Mouse (Mus musculus): ENCODE data around the gene Stk24. TPM values are rescaled to one million over a fixed set of nuclear protein-coding genes. Genes with fewer than 3 reads are reported as not detected.

The Stk24 gene
- polyA plus RNA-seq, 1 experiment from 2014 or later, result 23.3 TPM

- 91% methylated on average over 4 of the region's 4 CpGs for WGBS
- Histone ChIP-seq H3K4me2 (ENCODE audit: low read length) (no peak overlapping the region), H3K4me3 (replicated peaks; ENCODE audit: low read depth, low read length) (no peak overlapping the region), H3K9ac (replicated peaks; ENCODE audit: low read length) (no peak overlapping the region), H3K4me1 (ENCODE audit: control insufficient read depth, insufficient read depth, low read length) (no peaks in the 10 kb centered on the region), H3K27me3 (ENCODE audit: control insufficient read depth, insufficient read depth, low read length) (no peaks in the 10 kb centered on the region), H3K27ac (replicated peaks; ENCODE audit: low read depth, low read length) (no peak overlapping the region), H3K9me3 (ENCODE audit: control insufficient read depth, low read length) (no peaks in the 10 kb centered on the region), H3K36me3 (ENCODE audit: control insufficient read depth, insufficient read depth, low read length) (no peaks in the 10 kb centered on the region)
- no peak for DNase-seq
- ATAC-seq (ENCODE audit: low FRiP score, low TSS enrichment), result no peak
Observed at GRCm38 (mm10) chr14:121395125-121395524, 15.3 kb upstream of the Stk24 start.

DNA sequence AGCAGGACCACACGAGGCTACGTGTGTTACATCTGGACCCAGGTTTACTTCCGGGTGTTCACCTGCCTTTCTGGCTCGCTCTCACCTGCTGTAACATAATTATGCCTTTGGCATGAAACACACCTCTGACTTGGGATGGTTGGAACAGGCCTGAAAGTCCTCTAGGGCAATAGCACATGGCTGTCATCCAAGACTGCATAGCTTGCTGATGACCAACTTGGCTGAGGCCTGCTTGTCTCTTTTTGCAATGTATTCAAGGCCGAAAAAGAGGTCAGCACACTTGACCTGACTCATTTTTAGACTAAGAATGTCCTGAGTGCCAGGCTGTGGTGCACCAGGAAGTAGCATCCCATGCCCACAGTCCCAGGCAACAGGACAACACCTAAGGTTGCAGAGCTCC lies 12.1 kb upstream of the Stk24 start:
- ATAC-seq (ENCODE audit: low FRiP score, low TSS enrichment) (no peak), DNase-seq (no peak)
- 89% methylated on average over 5 of the region's 5 CpGs for WGBS

GRCm38 (mm10) chr14:121387760-121388159 lies 7.9 kb upstream of the Stk24 start:
- Histone ChIP-seq H3K9ac (replicated peaks; ENCODE audit: low read length) (no peak overlapping the region), H3K4me3 (replicated peaks; ENCODE audit: low read depth, low read length) (no peak overlapping the region), H3K27me3 (ENCODE audit: control insufficient read depth, insufficient read depth, low read length) (no peaks in the 10 kb centered on the region), H3K4me2 (ENCODE audit: low read length) (no peak overlapping the region), H3K36me3 (ENCODE audit: control insufficient read depth, insufficient read depth, low read length) (no peaks in the 10 kb centered on the region), H3K4me1 (ENCODE audit: control insufficient read depth, insufficient read depth, low read length) (no peaks in the 10 kb centered on the region), H3K27ac (replicated peaks; ENCODE audit: low read depth, low read length) (no peak overlapping the region), H3K9me3 (ENCODE audit: control insufficient read depth, low read length) (no peaks in the 10 kb centered on the region)
- 12% methylated on average over 1 of the region's 1 CpGs for WGBS
- ATAC-seq (ENCODE audit: low FRiP score, low TSS enrichment) (no peak), DNase-seq (no peak)

More for the DNA sequence above, 12.1 kb upstream of the Stk24 start:
- H3K4me1 ChIP-seq (ENCODE audit: control insufficient read depth, insufficient read depth, low read length), result no peaks in the 10 kb centered on the region
- no peak overlapping the region for H3K27ac ChIP-seq (replicated peaks; ENCODE audit: low read depth, low read length)
- H3K27me3 ChIP-seq (ENCODE audit: control insufficient read depth, insufficient read depth, low read length), result no peaks in the 10 kb centered on the region
- H3K9me3 ChIP-seq (ENCODE audit: control insufficient read depth, low read length), result no peaks in the 10 kb centered on the region
- H3K9ac ChIP-seq (replicated peaks; ENCODE audit: low read length), result no peak overlapping the region
- no peak overlapping the region for H3K4me2 ChIP-seq (ENCODE audit: low read length)
- no peak overlapping the region for H3K4me3 ChIP-seq (replicated peaks; ENCODE audit: low read depth, low read length)
- H3K36me3 ChIP-seq (ENCODE audit: control insufficient read depth, insufficient read depth, low read length), result no peaks in the 10 kb centered on the region

GRCm38 (mm10) chr14:121385440-121385839 lies 5.6 kb upstream of the Stk24 start:
- H3K36me3 ChIP-seq (ENCODE audit: control insufficient read depth, insufficient read depth, low read length), result no peaks in the 10 kb centered on the region
- no peaks in the 10 kb centered on the region for H3K4me1 ChIP-seq (ENCODE audit: control insufficient read depth, insufficient read depth, low read length)
- ATAC-seq (ENCODE audit: low FRiP score, low TSS enrichment) (no peak), DNase-seq (no peak)
- 94% methylated on average over 8 of the region's 8 CpGs for WGBS
- H3K4me3 ChIP-seq (replicated peaks; ENCODE audit: low read depth, low read length), result no peak overlapping the region
- no peak overlapping the region for H3K4me2 ChIP-seq (ENCODE audit: low read length)
- no peak overlapping the region for H3K9ac ChIP-seq (replicated peaks; ENCODE audit: low read length)
- H3K9me3 ChIP-seq (ENCODE audit: control insufficient read depth, low read length), result no peaks in the 10 kb centered on the region
- no peak overlapping the region for H3K27ac ChIP-seq (replicated peaks; ENCODE audit: low read depth, low read length)
- no peaks in the 10 kb centered on the region for H3K27me3 ChIP-seq (ENCODE audit: control insufficient read depth, insufficient read depth, low read length)

GRCm38 (mm10) chr14:121383801-121384200 lies 4.0 kb upstream of the Stk24 start:
- Histone ChIP-seq H3K27ac (replicated peaks; ENCODE audit: low read depth, low read length) (no peak overlapping the region), H3K36me3 (ENCODE audit: control insufficient read depth, insufficient read depth, low read length) (no peaks in the 10 kb centered on the region), H3K9ac (replicated peaks; ENCODE audit: low read length) (no peak overlapping the region), H3K4me1 (ENCODE audit: control insufficient read depth, insufficient read depth, low read length) (peaks cover 5% of the 10 kb centered on the region; the same call in 1 of the 2 replicates), H3K27me3 (ENCODE audit: control insufficient read depth, insufficient read depth, low read length) (no peaks in the 10 kb centered on the region), H3K4me3 (replicated peaks; ENCODE audit: low read depth, low read length) (no peak overlapping the region), H3K4me2 (ENCODE audit: low read length) (no peak overlapping the region), H3K9me3 (ENCODE audit: control insufficient read depth, low read length) (no peaks in the 10 kb centered on the region)
- no peak for ATAC-seq (ENCODE audit: low FRiP score, low TSS enrichment)
- 21% methylated on average over 3 of the region's 3 CpGs for WGBS
- DNase-seq, result peak; percentile 33

DNA sequence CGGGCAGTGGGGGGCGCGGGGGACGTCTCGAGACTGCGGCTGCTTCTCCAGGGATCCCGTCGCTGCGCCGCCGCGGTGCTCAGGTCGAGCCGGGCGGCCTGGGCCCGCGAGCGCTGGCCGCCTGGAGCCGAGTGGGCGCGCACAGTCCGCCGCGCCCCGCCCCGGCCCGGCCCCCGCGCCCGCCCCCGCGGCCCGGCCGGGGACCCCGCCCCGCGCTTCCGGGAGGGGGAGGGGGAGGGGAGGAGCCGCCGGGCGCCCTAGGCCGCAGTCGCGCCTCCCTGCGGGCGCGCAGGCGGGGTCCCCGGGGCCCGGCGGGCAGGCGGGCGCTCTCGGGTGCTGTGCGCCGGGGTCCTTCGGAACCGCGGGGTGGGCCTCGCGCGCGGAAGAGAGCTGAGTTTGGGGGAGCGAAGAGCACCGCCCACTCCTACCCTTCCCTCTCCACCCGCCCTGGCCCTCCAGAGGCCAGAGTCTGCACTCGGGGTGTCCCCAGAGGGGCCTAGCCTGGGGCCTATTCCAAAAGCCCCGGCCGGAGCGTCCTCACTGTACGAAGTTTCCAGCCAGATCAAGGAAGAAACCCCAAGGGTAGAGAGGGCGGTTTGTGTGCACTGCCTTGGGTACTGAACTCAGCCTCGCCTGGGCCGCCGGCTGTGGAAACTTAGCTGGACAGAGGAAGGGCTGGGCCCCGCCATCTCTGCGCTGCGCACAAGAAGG lies 540 bp downstream of the Stk24 start:
- under 1% methylated on average over 62 of the region's 79 CpGs for WGBS
- peak overlapping the region; percentile 90 for H3K4me3 ChIP-seq (replicated peaks; ENCODE audit: low read depth, low read length)
- DNase-seq (peak; percentile 87), ATAC-seq (ENCODE audit: low FRiP score, low TSS enrichment) (peak; percentile 90)
- peaks cover 22% of the 10 kb centered on the region for H3K4me1 ChIP-seq (ENCODE audit: control insufficient read depth, insufficient read depth, low read length)
- peak overlapping the region; percentile 91 for H3K9ac ChIP-seq (replicated peaks; ENCODE audit: low read length)
- H3K27ac ChIP-seq (replicated peaks; ENCODE audit: low read depth, low read length), result peak overlapping the region; percentile 84
- no peaks in the 10 kb centered on the region for H3K27me3 ChIP-seq (ENCODE audit: control insufficient read depth, insufficient read depth, low read length)
- H3K36me3 ChIP-seq (ENCODE audit: control insufficient read depth, insufficient read depth, low read length), result no peaks in the 10 kb centered on the region
- H3K4me2 ChIP-seq (ENCODE audit: low read length), result peak overlapping the region; percentile 94
- no peaks in the 10 kb centered on the region for H3K9me3 ChIP-seq (ENCODE audit: control insufficient read depth, low read length)

DNA sequence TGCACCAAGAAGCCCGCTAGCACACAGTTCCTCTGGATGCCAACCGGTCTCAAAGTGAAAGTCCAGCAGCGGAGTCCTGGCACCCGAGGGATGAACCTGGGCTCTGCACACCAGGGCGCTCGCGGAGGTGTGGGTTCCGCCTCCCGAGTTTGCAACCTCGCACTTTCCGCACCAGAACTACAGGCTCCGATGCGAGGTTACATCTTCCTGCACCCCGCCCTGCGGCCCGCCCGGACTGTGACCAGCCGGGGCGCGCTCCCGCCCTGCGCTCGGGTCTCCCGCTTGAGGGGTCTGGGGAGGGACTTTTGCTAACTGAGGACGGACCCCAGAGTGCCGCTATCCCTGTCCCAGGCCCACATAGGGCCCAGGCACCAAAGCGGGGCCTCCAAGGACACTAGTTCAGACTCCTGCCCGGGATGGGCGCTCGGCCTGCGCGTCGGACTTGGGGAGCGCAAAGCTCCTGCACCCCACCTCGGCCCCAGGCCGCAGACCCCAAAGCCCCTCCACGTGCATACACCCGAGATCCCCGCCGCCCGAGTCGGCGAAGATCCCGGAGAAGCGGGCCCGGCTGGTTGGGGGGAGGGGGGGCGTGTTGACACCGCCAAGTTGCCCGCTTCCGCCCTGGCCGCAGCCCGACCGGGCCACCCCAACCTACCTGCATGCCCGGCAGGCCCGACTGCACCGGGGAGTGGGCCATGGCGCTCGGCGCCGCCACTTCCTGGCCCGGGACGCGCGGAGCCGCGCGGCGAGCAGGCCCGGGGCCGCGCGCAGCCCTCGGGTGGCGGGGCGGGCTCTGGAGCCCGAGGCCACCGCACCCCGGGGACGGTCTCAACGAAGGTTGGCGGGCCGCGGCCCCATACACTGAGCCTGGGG lies 1.3 kb downstream of the Stk24 start:
- ATAC-seq (ENCODE audit: low FRiP score, low TSS enrichment), result peak; percentile 78
- no peaks in the 10 kb centered on the region for H3K9me3 ChIP-seq (ENCODE audit: control insufficient read depth, low read length)
- H3K27ac ChIP-seq (replicated peaks; ENCODE audit: low read depth, low read length), result peak overlapping the region; percentile 84
- H3K27me3 ChIP-seq (ENCODE audit: control insufficient read depth, insufficient read depth, low read length), result no peaks in the 10 kb centered on the region
- no peaks in the 10 kb centered on the region for H3K36me3 ChIP-seq (ENCODE audit: control insufficient read depth, insufficient read depth, low read length)
- peak overlapping the region; percentile 94 for H3K4me2 ChIP-seq (ENCODE audit: low read length)
- peak overlapping the region; percentile 91 for H3K9ac ChIP-seq (replicated peaks; ENCODE audit: low read length)
- DNase-seq, result peak; percentile 57
- peak overlapping the region; percentile 90 for H3K4me3 ChIP-seq (replicated peaks; ENCODE audit: low read depth, low read length)
- peaks cover 22% of the 10 kb centered on the region for H3K4me1 ChIP-seq (ENCODE audit: control insufficient read depth, insufficient read depth, low read length)
- WGBS, result under 1% methylated on average over 74 of the region's 83 CpGs

DNA sequence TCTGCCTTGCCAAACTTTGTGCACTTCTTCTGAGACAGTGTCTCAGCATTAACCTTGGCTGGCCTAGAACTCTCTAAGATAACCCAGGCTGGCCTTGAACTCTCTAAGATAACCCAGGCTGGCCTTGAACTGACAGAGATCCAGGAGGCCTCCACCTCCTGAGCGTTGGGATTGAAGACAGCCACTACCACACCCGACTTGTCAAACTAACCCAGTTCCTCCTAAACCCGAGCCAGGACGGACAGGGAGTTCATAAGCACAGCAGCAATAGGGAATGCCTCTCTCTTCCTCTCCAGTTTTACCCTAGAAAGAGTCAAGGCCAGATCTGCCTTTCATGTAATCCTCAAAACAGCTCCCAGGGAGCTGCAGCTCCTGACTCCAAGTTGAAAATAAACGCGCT lies 3.2 kb downstream of the Stk24 start:
- Histone ChIP-seq H3K27ac (replicated peaks; ENCODE audit: low read depth, low read length) (no peak overlapping the region), H3K36me3 (ENCODE audit: control insufficient read depth, insufficient read depth, low read length) (no peaks in the 10 kb centered on the region), H3K4me2 (ENCODE audit: low read length) (no peak overlapping the region), H3K9me3 (ENCODE audit: control insufficient read depth, low read length) (no peaks in the 10 kb centered on the region), H3K9ac (replicated peaks; ENCODE audit: low read length) (no peak overlapping the region), H3K4me1 (ENCODE audit: control insufficient read depth, insufficient read depth, low read length) (peaks cover 22% of the 10 kb centered on the region), H3K27me3 (ENCODE audit: control insufficient read depth, insufficient read depth, low read length) (no peaks in the 10 kb centered on the region), H3K4me3 (replicated peaks; ENCODE audit: low read depth, low read length) (no peak overlapping the region)
- DNase-seq (no peak), ATAC-seq (ENCODE audit: low FRiP score, low TSS enrichment) (no peak)
- WGBS, result 85% methylated on average over 6 of the region's 6 CpGs

Data from midbrain, embryonic 14.5 days (tissue).